Mouse (Mus musculus) hematopoietic stem cell, adult 5-6 weeks (primary cell): ENCODE data around the gene Pdzk1ip1. TPM values are rescaled to one million over a fixed set of nuclear protein-coding genes. Genes with fewer than 3 reads are reported as not detected.

Source experiments
- ATAC-seq, 2 experiments: fragments of 125-278 bp in 1 of 2; replicated peaks in 1 of 2; 2 replicates each; pipeline ENCODE4 v1.8.0; 2016 to 2017; ENCODE audit warnings: inconsistent platforms in 2 of 2, mild to moderate bottlenecking in 2 of 2, moderate number of reproducible peaks in 2 of 2, low read depth in 1 of 2, moderate TSS enrichment in 1 of 2; ENCODE audit not compliant: low FRiP score in 2 of 2, poor library complexity in 2 of 2, severe bottlenecking in 2 of 2, insufficient read depth in 1 of 2, low TSS enrichment in 1 of 2
- total RNA-seq: library from RNA; stranded (forward); fragments of 172-1452, 232-1000 nt; gene quantifications from 2 replicates; pipeline ENCODE4 v1.2.3, GENCODE M21; 2017

Gene Pdzk1ip1
- total RNA-seq, 1 experiment from 2014 or later: 26.4 TPM

GRCm38 (mm10) chr4:115095671-115096434 is 7.3 kb downstream of the Pdzk1ip1 start:
- peak; percentile 67 to 78 for ATAC-seq

- ATAC-seq: peak; percentile 40 to 54; a peak in 3 of 4 replicates
Observed at GRCm38 (mm10) chr4:115096435-115097145, 8.1 kb downstream of the Pdzk1ip1 start.

- no peak for ATAC-seq
Observed at GRCm38 (mm10) chr4:115097146-115097496, 8.6 kb downstream of the Pdzk1ip1 start.

- ATAC-seq: peak; percentile 57 to 81
Observed at GRCm38 (mm10) chr4:115101682-115102081, 13.2 kb downstream of the Pdzk1ip1 start.

GRCm38 (mm10) chr4:115103510-115103909 is 15.0 kb downstream of the Pdzk1ip1 start:
- peak; percentile 63 for ATAC-seq

- ATAC-seq: no peak
Observed at GRCm38 (mm10) chr4:115111167-115111566, 22.7 kb downstream of the Pdzk1ip1 start.

GRCm38 (mm10) chr4:115113266-115113665 is 24.8 kb downstream of the Pdzk1ip1 start:
- no peak for ATAC-seq

- peak in 1 of 2 experiments; percentile 9; a peak in 1 of 4 replicates for ATAC-seq
Observed at GRCm38 (mm10) chr4:115119642-115120041, 31.1 kb downstream of the Pdzk1ip1 start.

- ATAC-seq: peak in 1 of 2 experiments; percentile 49; a peak in 1 of 4 replicates
Observed at GRCm38 (mm10) chr4:115121162-115121561, 32.7 kb downstream of the Pdzk1ip1 start.

GRCm38 (mm10) chr4:115121608-115122007 is 33.1 kb downstream of the Pdzk1ip1 start:
- ATAC-seq: no peak

- peak in 1 of 2 experiments; percentile 14; a peak in 2 of 4 replicates for ATAC-seq
Observed at GRCm38 (mm10) chr4:115123507-115123906, 35.0 kb downstream of the Pdzk1ip1 start.

GRCm38 (mm10) chr4:115124713-115125112 is 36.2 kb downstream of the Pdzk1ip1 start:
- ATAC-seq: no peak

- peak; percentile 22 to 29; a peak in 2 of 4 replicates for ATAC-seq
Observed at GRCm38 (mm10) chr4:115133085-115133484, 44.6 kb downstream of the Pdzk1ip1 start.

GRCm38 (mm10) chr4:115133621-115134295 is 45.2 kb downstream of the Pdzk1ip1 start, which contains the start of gene Cyp4x1:
Gene Cyp4x1, minus strand, starts transcription at chr4:115134281.
- ATAC-seq: peak; percentile 17 to 48; a peak in 2 of 4 replicates

GRCm38 (mm10) chr4:115134296-115134630 is 45.8 kb downstream of the Pdzk1ip1 start:
- ATAC-seq: no peak
